Comparison of ENCODE assay signal across 8 mouse cellular contexts in the genomic region with DNA sequence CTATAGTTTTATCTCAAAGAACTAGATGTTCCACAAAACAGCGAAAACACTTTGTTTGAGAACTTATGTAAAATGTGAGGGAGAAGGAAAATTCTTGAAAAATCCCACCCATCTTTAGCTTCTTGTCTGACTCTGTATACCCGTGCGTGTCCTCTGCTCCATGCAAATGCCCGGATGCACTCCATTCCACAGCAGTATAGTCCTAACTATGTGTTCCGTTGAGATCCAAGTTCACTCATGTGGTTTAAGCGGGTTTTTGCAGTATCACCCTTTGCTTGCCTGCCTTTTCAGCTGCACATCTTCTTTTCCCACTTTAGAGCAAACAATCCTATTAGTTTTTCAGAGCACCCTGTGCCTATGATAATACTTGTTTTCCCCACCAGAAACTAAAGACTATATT. TPM values are rescaled to one million over a fixed set of nuclear protein-coding genes. Genes with fewer than 3 reads are reported as not detected.
DNase-seq lines count a peak whose midpoint lies in the region; ATAC-seq and TF ChIP-seq lines count a peak whose summit lies in the region.

No protein-coding gene starts in this region.

- H3K27me3 ChIP-seq in liver, adult 2 months (ENCODE audit: control insufficient read depth, insufficient read depth, low read length), result no peaks in the 10 kb centered on the region
- no peaks in the 10 kb centered on the region for H3K27me3 ChIP-seq in neural tube, embryonic 12.5 days (replicated peaks)

- no peak for TF ChIP-seq CTCF in liver, adult 2 months (IDR thresholded peaks at IDR 0.05; ENCODE audit: low read depth, low read length)
- TF ChIP-seq CTCF in bone marrow macrophage, adult 2 months (IDR thresholded peaks at IDR 0.05; ENCODE audit: low read depth, low read length), result no peak

- H3K27ac ChIP-seq in liver, adult 2 months (replicated peaks; ENCODE audit: insufficient read depth, low read depth, low read length), result no peak overlapping the region
- H3K27ac ChIP-seq in bone marrow macrophage, adult 2 months (ENCODE audit: insufficient read depth, low read depth, low read length), result peak overlapping the region; percentile 75
- H3K27ac ChIP-seq in neural tube, embryonic 12.5 days, result no peak overlapping the region

- WGBS in liver, adult 2 months, result 30% methylated on average over 6 of the region's 6 CpGs
- WGBS in neural tube, embryonic 12.5 days, result 71% methylated on average over 6 of the region's 6 CpGs

- H3K9ac ChIP-seq in liver, adult 2 months (ENCODE audit: low read depth, low read length), result peak overlapping the region; percentile 37; the same call in 1 of the 2 replicates
- H3K9ac ChIP-seq in neural tube, embryonic 12.5 days, result peak overlapping the region; percentile 78; the same call in 1 of the 2 replicates

- H3K9me3 ChIP-seq in neural tube, embryonic 12.5 days, result no peaks in the 10 kb centered on the region

- peaks cover 4% of the 10 kb centered on the region for H3K4me1 ChIP-seq in liver, adult 2 months (ENCODE audit: control insufficient read depth, insufficient read depth, low read length)
- H3K4me1 ChIP-seq in bone marrow macrophage, adult 2 months (ENCODE audit: control insufficient read depth, insufficient read depth, low read length), result peaks cover 14% of the 10 kb centered on the region
- peaks cover 7% of the 10 kb centered on the region; the same call in 1 of the 2 replicates for H3K4me1 ChIP-seq in neural tube, embryonic 12.5 days

- H3K36me3 ChIP-seq in liver, adult 2 months (ENCODE audit: control insufficient read depth, insufficient read depth, low read length), result peaks cover 11% of the 10 kb centered on the region
- H3K36me3 ChIP-seq in neural tube, embryonic 12.5 days, result peaks cover 17% of the 10 kb centered on the region

- DNase-seq in liver, adult 2 months (ENCODE audit: extremely low read depth, low read depth, low spot score), result peak; percentile 16
- no peak for DNase-seq in liver
- DNase-seq in induced T-regulatory cell, adult 2 months (ENCODE audit: low read depth), result peak; percentile 35
- no peak for DNase-seq in frontal cortex, adult 2 months (ENCODE audit: extremely low spot score in 1 of 2, low spot score in 1 of 2)
- DNase-seq in adrenal gland, postnatal 25 days, result no peak

- no peak for TF ChIP-seq POLR2A in liver, adult 2 months (IDR thresholded peaks at IDR 0.05; ENCODE audit: extremely low read depth, insufficient read depth, low read length)
- TF ChIP-seq POLR2A in bone marrow macrophage, adult 2 months (IDR thresholded peaks at IDR 0.05; ENCODE audit: borderline replicate concordance, low read depth, low read length), result no peak

- H3K4me2 ChIP-seq in neural tube, embryonic 12.5 days (replicated peaks), result peak overlapping the region; percentile 55

- no peak for ATAC-seq in neural tube, embryonic 12.5 days (ENCODE audit: low FRiP score, low read depth)
- no peak for ATAC-seq in activated CD4-positive, CD25-positive, alpha-beta regulatory T cell, adult 4 months

- peaks cover 8% of the 10 kb centered on the region; the same call in 1 of the 2 replicates for H3K79me2 ChIP-seq in liver, adult 2 months (ENCODE audit: control insufficient read depth, insufficient read depth, low read length)

- H3K4me3 ChIP-seq in liver, adult 2 months (ENCODE audit: insufficient read depth, low read depth, low read length), result peak overlapping the region; percentile 49; the same call in 1 of the 2 replicates
- H3K4me3 ChIP-seq in bone marrow macrophage, adult 2 months (ENCODE audit: insufficient read depth, low read length), result peak overlapping the region; percentile 99
- peak overlapping the region; percentile 86 for H3K4me3 ChIP-seq in neural tube, embryonic 12.5 days

RNA-seq across cellular contexts. Expression of a gene that starts 1.1 kb away (rescaled TPM):
- total RNA-seq in liver, adult 2 months (2014; rRNA removed), result 9.7 and 10.5 TPM in 2 replicates
- polyA plus RNA-seq in liver, adult 2 months (2012; rRNA removed), result 3.7 and 3.8 TPM in 2 replicates
- polyA plus RNA-seq in bone marrow macrophage, adult 2 months (2012; ENCODE audit: insufficient read depth, insufficient read length, missing spikeins), result 10.3 and 10.6 TPM in 2 replicates
- 24.4 and 28.6 TPM in 2 replicates for polyA plus RNA-seq in neural tube, embryonic 12.5 days (2016; fragmentation: Nextera tagmentation; extraction: Ambion mirVana)
- polyA plus RNA-seq in frontal cortex, adult 2 months (2012; rRNA removed), result 6.6 and 7.0 TPM in 2 replicates
- total RNA-seq in adrenal gland, postnatal 25 days (2021), result 18.2 and 19.2 TPM in 2 replicates
- 10 to 100 TPM; 25.4 to 29.0 TPM for polyA plus RNA-seq in activated CD4-positive, CD25-positive, alpha-beta regulatory T cell, adult 4 months (2017; shearing (Covaris generic))

RNA-seq across cellular contexts. Expression of a gene that starts 7.0 kb away (rescaled TPM):
- 55.8 and 67.7 TPM in 2 replicates for total RNA-seq in liver, adult 2 months (2014; rRNA removed)
- 8.7 and 11.6 TPM in 2 replicates for polyA plus RNA-seq in liver, adult 2 months (2012; rRNA removed)
- 116 and 125 TPM in 2 replicates for polyA plus RNA-seq in bone marrow macrophage, adult 2 months (2012; ENCODE audit: insufficient read depth, insufficient read length, missing spikeins)
- polyA plus RNA-seq in neural tube, embryonic 12.5 days (2016; fragmentation: Nextera tagmentation; extraction: Ambion mirVana), result 264 and 270 TPM in 2 replicates
- 135 and 138 TPM in 2 replicates for polyA plus RNA-seq in frontal cortex, adult 2 months (2012; rRNA removed)
- total RNA-seq in adrenal gland, postnatal 25 days (2021), result 108 and 117 TPM in 2 replicates
- 100 to 1,000 TPM; 227 to 239 TPM for polyA plus RNA-seq in activated CD4-positive, CD25-positive, alpha-beta regulatory T cell, adult 4 months (2017; shearing (Covaris generic))

RNA-seq across cellular contexts. Expression of a gene that starts 11.6 kb away (rescaled TPM):
- 6.7 and 6.9 TPM in 2 replicates for total RNA-seq in liver, adult 2 months (2014; rRNA removed)
- polyA plus RNA-seq in liver, adult 2 months (2012; rRNA removed), result 1.2 and 1.3 TPM in 2 replicates
- polyA plus RNA-seq in bone marrow macrophage, adult 2 months (2012; ENCODE audit: insufficient read depth, insufficient read length, missing spikeins), result 23.1 and 24.4 TPM in 2 replicates
- 44.9 and 51.6 TPM in 2 replicates for polyA plus RNA-seq in neural tube, embryonic 12.5 days (2016; fragmentation: Nextera tagmentation; extraction: Ambion mirVana)
- polyA plus RNA-seq in frontal cortex, adult 2 months (2012; rRNA removed), result 25.6 and 28.5 TPM in 2 replicates
- 26.4 and 32.9 TPM in 2 replicates for total RNA-seq in adrenal gland, postnatal 25 days (2021)
- 10 to 100 TPM; 51.4 to 54.0 TPM for polyA plus RNA-seq in activated CD4-positive, CD25-positive, alpha-beta regulatory T cell, adult 4 months (2017; shearing (Covaris generic))

Comparison
In these comparisons a context has a peak if more than half of its experiments do, and no peak if none do; other contexts are left out.
1. DNase-seq: peak in liver, adult 2 months (single experiment) and induced T-regulatory cell, adult 2 months (single experiment); none in liver (single experiment), frontal cortex, adult 2 months (0 of 2) and adrenal gland, postnatal 25 days (single experiment).
2. H3K4me3 ChIP-seq: peak in every context shown above with its lines; median percentile 99 in bone marrow macrophage, adult 2 months; 86 in neural tube, embryonic 12.5 days; 49 in liver, adult 2 months.
3. RNA of a gene that starts 11.6 kb away (polyA plus RNA-seq): 51.4 to 54.0 TPM in activated CD4-positive, CD25-positive, alpha-beta regulatory T cell, adult 4 months, 44.9 to 51.6 TPM in neural tube, embryonic 12.5 days, 25.6 to 28.5 TPM in frontal cortex, adult 2 months and 23.1 to 24.4 TPM in bone marrow macrophage, adult 2 months; 1.2 to 1.3 TPM in liver, adult 2 months; every median in the first group is over 10 times any median in the second.